In the genomic region with DNA sequence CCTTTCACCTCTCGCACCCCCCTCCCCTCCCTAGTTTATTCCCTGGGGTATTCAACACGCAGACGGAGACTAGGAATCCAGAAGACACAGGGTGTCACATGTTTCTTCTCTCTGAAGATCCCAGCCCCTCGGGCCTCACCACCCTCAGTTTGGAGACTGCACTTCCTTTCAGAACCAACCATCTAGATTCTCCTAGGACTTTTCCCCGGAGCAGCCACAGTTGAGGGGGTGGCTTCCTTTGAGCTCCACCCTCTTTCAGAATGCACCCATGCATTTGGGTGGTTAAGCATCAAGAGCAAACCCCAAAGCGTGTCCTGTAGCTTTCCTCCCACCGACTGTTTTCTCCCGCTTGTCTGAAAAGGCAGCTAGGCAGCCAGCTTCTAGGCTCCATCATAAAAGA, we compare ENCODE assay signal across 8 mouse cellular contexts. TPM values are rescaled to one million over a fixed set of nuclear protein-coding genes. Genes with fewer than 3 reads are reported as not detected.
DNase-seq lines count a peak whose midpoint lies in the region; ATAC-seq and TF ChIP-seq lines count a peak whose summit lies in the region.

No protein-coding gene starts in this region.

- peak overlapping the region; percentile 93 for H3K9ac ChIP-seq in forebrain, postnatal 0 days

- no peaks in the 10 kb centered on the region for H3K9me3 ChIP-seq in E14TG2a.4 (ENCODE audit: low read length)
- H3K9me3 ChIP-seq in forebrain, postnatal 0 days (ENCODE audit: low read length), result no peaks in the 10 kb centered on the region
- H3K9me3 ChIP-seq in midbrain, embryonic 10.5 days (replicated peaks), result no peaks in the 10 kb centered on the region

- H3K4me3 ChIP-seq in gastrocnemius, adult 2 months, result peak overlapping the region; percentile 76
- peak overlapping the region; percentile 84 for H3K4me3 ChIP-seq in E14TG2a.4 (replicated peaks; ENCODE audit: low read length)
- H3K4me3 ChIP-seq in forebrain, postnatal 0 days (ENCODE audit: low read depth, low read length), result peak overlapping the region; percentile 66
- peak overlapping the region; percentile 67 for H3K4me3 ChIP-seq in midbrain, embryonic 10.5 days

- intact Hi-C loops in gastrocnemius, adult 2 months (cut with DNase I), result no loop called here

- WGBS in forebrain, postnatal 0 days, result 11% methylated on average over 8 of the region's 8 CpGs
- WGBS in midbrain, embryonic 10.5 days, result 9% methylated on average over 8 of the region's 8 CpGs

- H3K27me3 ChIP-seq in E14TG2a.4 (ENCODE audit: insufficient read depth, low read length), result peaks cover 65% of the 10 kb centered on the region
- no peaks in the 10 kb centered on the region for H3K27me3 ChIP-seq in forebrain, postnatal 0 days (ENCODE audit: insufficient read depth, low read length)
- H3K27me3 ChIP-seq in midbrain, embryonic 10.5 days (ENCODE audit: low read depth, poor library complexity, severe bottlenecking), result peaks cover 96% of the 10 kb centered on the region

- no peak for TF ChIP-seq CTCF in gastrocnemius, adult 2 months (IDR thresholded peaks at IDR 0.05)
- no peak for TF ChIP-seq CTCF in E14TG2a.4 (conservative IDR thresholded peaks at IDR 0.05; ENCODE audit: low read length)
- TF ChIP-seq CTCF in forebrain, postnatal 0 days (IDR thresholded peaks at IDR 0.05; ENCODE audit: low read depth), result no peak

- peaks cover 82% of the 10 kb centered on the region for H3K4me1 ChIP-seq in E14TG2a.4 (replicated peaks; ENCODE audit: low read depth, low read length)
- H3K4me1 ChIP-seq in forebrain, postnatal 0 days (ENCODE audit: insufficient read depth), result peaks cover 9% of the 10 kb centered on the region
- H3K4me1 ChIP-seq in midbrain, embryonic 10.5 days, result peaks cover 30% of the 10 kb centered on the region

- no peak for DNase-seq in gastrocnemius, adult 2 months
- DNase-seq in gastrocnemius, postnatal 25 days, result no peak
- no peak for DNase-seq in forebrain, postnatal 0 days
- DNase-seq in midbrain, embryonic 10.5 days (ENCODE audit: low spot score), result no peak
- DNase-seq in urinary bladder, postnatal 25 days (ENCODE audit: low spot score), result no peak
- DNase-seq in thymus, adult 18-20 months, result no peak
- no peak for DNase-seq in lung, postnatal 36 days

- no peak overlapping the region for H3K27ac ChIP-seq in gastrocnemius, adult 2 months
- peak overlapping the region; percentile 90 for H3K27ac ChIP-seq in forebrain, postnatal 0 days (ENCODE audit: low read depth, low read length)
- no peak overlapping the region for H3K27ac ChIP-seq in midbrain, embryonic 10.5 days (replicated peaks)

- peaks cover 27% of the 10 kb centered on the region for H3K36me3 ChIP-seq in E14TG2a.4 (ENCODE audit: insufficient read depth, low read length)
- H3K36me3 ChIP-seq in forebrain, postnatal 0 days (ENCODE audit: insufficient read depth), result peaks cover 20% of the 10 kb centered on the region
- H3K36me3 ChIP-seq in midbrain, embryonic 10.5 days, result no peaks in the 10 kb centered on the region

- ATAC-seq in forebrain, postnatal 0 days, result no peak

- H3K4me2 ChIP-seq in forebrain, postnatal 0 days (ENCODE audit: low read depth), result peak overlapping the region; percentile 79

RNA-seq across cellular contexts. Expression of a gene that starts 1.6 kb away (rescaled TPM):
- under 1 TPM; 0.22 to 0.41 TPM for total RNA-seq in gastrocnemius, adult 2 months (2021)
- not detected for total RNA-seq in gastrocnemius, postnatal 25 days (2021)
- 12.2 and 18.3 TPM in 2 replicates for total RNA-seq in forebrain, postnatal 0 days (2014; rRNA removed)
- 53.8 and 68.9 TPM in 2 replicates for polyA plus RNA-seq in forebrain, postnatal 0 days (2015; fragmentation: Nextera tagmentation; extraction: Ambion mirVana)
- polyA plus RNA-seq in midbrain, embryonic 10.5 days (2016; fragmentation: Nextera tagmentation; extraction: Ambion mirVana), result 0.81 and 2.1 TPM in 2 replicates

RNA-seq across cellular contexts. Expression of a gene that starts 10.9 kb away (rescaled TPM):
- 10 to 100 TPM; 24.4 to 28.0 TPM for total RNA-seq in gastrocnemius, adult 2 months (2021)
- total RNA-seq in gastrocnemius, postnatal 25 days (2021), result 10 to 100 TPM; 18.5 to 19.3 TPM
- total RNA-seq in forebrain, postnatal 0 days (2014; rRNA removed), result 24.7 and 34.5 TPM in 2 replicates
- polyA plus RNA-seq in forebrain, postnatal 0 days (2015; fragmentation: Nextera tagmentation; extraction: Ambion mirVana), result 7.2 and 8.4 TPM in 2 replicates
- 9.3 and 9.5 TPM in 2 replicates for polyA plus RNA-seq in midbrain, embryonic 10.5 days (2016; fragmentation: Nextera tagmentation; extraction: Ambion mirVana)

RNA-seq across cellular contexts. Expression of a gene that starts 32.7 kb away (rescaled TPM):
- total RNA-seq in gastrocnemius, adult 2 months (2021), result 100 to 1,000 TPM; 108 to 115 TPM
- total RNA-seq in gastrocnemius, postnatal 25 days (2021), result 10 to 100 TPM; 96.2 to 99.0 TPM
- total RNA-seq in forebrain, postnatal 0 days (2014; rRNA removed), result 82.4 and 117 TPM in 2 replicates
- polyA plus RNA-seq in forebrain, postnatal 0 days (2015; fragmentation: Nextera tagmentation; extraction: Ambion mirVana), result 87.8 and 93.0 TPM in 2 replicates
- polyA plus RNA-seq in midbrain, embryonic 10.5 days (2016; fragmentation: Nextera tagmentation; extraction: Ambion mirVana), result 140 and 142 TPM in 2 replicates

RNA-seq across cellular contexts. Expression of a gene that starts 41.5 kb away (rescaled TPM):
- 10 to 100 TPM; 26.8 to 28.3 TPM for total RNA-seq in gastrocnemius, adult 2 months (2021)
- total RNA-seq in gastrocnemius, postnatal 25 days (2021), result 10 to 100 TPM; 24.2 to 29.1 TPM
- 83.4 and 103 TPM in 2 replicates for total RNA-seq in forebrain, postnatal 0 days (2014; rRNA removed)
- 102 and 111 TPM in 2 replicates for polyA plus RNA-seq in forebrain, postnatal 0 days (2015; fragmentation: Nextera tagmentation; extraction: Ambion mirVana)
- 121 and 149 TPM in 2 replicates for polyA plus RNA-seq in midbrain, embryonic 10.5 days (2016; fragmentation: Nextera tagmentation; extraction: Ambion mirVana)

RNA-seq across cellular contexts. Expression of a gene that starts 51.4 kb away (rescaled TPM):
- total RNA-seq in gastrocnemius, adult 2 months (2021), result 1 to 10 TPM; 2.4 to 4.5 TPM
- 1 to 10 TPM; 1.1 to 1.9 TPM for total RNA-seq in gastrocnemius, postnatal 25 days (2021)
- 11.3 and 12.2 TPM in 2 replicates for total RNA-seq in forebrain, postnatal 0 days (2014; rRNA removed)
- polyA plus RNA-seq in forebrain, postnatal 0 days (2015; fragmentation: Nextera tagmentation; extraction: Ambion mirVana), result 11.4 and 13.8 TPM in 2 replicates
- polyA plus RNA-seq in midbrain, embryonic 10.5 days (2016; fragmentation: Nextera tagmentation; extraction: Ambion mirVana), result 10.1 and 14.2 TPM in 2 replicates
